8 mouse cellular contexts compared by ENCODE assay signal in the genomic region with DNA sequence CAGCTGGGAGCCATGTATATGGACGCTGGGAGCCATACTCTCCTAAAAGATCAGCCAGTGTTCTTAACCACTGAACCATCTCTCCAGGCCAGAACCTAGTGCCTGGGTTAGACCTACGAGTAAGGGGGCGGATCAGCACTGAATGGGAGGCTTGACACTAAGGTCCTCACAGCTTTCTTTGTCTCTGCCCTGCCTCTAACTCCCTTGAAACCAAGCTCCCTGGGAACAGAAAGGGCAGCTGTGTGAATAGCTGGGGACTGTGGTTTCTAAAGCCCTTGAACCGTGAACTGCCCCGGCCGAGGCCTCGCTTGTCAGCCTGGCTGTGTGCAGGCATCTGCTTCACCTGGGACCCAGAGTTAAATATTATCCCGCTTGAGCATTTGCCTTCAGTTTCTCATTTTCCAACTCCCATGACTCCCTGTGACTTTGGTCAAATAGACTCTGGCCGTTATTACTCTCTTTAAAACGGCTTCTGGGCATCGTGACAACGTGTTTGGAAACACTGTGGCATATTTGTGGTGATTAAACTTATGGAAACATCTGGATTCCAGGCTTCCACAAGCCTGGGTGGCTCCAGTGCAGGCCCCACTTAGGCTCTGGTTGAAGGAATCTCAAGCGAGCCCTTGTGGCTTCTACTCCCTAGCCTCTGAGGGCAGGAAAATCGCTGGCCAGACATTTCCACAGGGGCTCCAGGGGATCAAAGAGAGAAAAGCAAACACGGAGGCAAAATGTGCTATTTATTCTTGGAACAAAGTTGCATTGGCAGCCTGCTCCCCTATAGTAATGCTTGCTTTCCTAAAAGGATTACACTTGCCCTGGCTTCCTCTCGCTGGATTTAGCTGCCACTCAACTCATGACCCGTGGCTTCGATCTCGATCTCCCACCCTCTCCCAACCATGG. TPM values are rescaled to one million over a fixed set of nuclear protein-coding genes. Genes with fewer than 3 reads are reported as not detected.
DNase-seq lines count a peak whose midpoint lies in the region; ATAC-seq and TF ChIP-seq lines count a peak whose summit lies in the region.

No protein-coding gene starts in this region.

- peaks cover 19% of the 10 kb centered on the region for H3K4me1 ChIP-seq in forebrain, embryonic 10.5 days
- no peaks in the 10 kb centered on the region for H3K4me1 ChIP-seq in forebrain, postnatal 0 days (ENCODE audit: insufficient read depth)
- peaks cover 7% of the 10 kb centered on the region; the same call in 1 of the 2 replicates for H3K4me1 ChIP-seq in kidney, embryonic 14.5 days (ENCODE audit: control insufficient read depth, insufficient read depth, low read length)
- H3K4me1 ChIP-seq in liver, postnatal 0 days (ENCODE audit: insufficient read depth): peaks cover 7% of the 10 kb centered on the region

- TF ChIP-seq EP300 in liver, postnatal 0 days (IDR thresholded peaks at IDR 0.05; ENCODE audit: low read depth): peak; percentile 48; the same call in 1 of the 2 replicates

- H3K9ac ChIP-seq in forebrain, postnatal 0 days: no peak overlapping the region
- no peak overlapping the region for H3K9ac ChIP-seq in kidney, embryonic 14.5 days (ENCODE audit: low read depth, low read length)
- peak overlapping the region; percentile 26; the same call in 1 of the 2 replicates for H3K9ac ChIP-seq in liver, postnatal 0 days (replicated peaks)

- 34% methylated on average over 19 of the region's 19 CpGs for WGBS in forebrain, embryonic 10.5 days
- 26% methylated on average over 19 of the region's 19 CpGs for WGBS in forebrain, postnatal 0 days
- 27% methylated on average over 19 of the region's 19 CpGs for WGBS in kidney, embryonic 14.5 days
- WGBS in liver, postnatal 0 days (ENCODE audit: insufficient replicate concordance): 59% methylated on average over 19 of the region's 19 CpGs

- H3K27me3 ChIP-seq in forebrain, embryonic 10.5 days (ENCODE audit: poor library complexity, severe bottlenecking): peaks cover 35% of the 10 kb centered on the region
- H3K27me3 ChIP-seq in forebrain, postnatal 0 days (ENCODE audit: insufficient read depth, low read length): no peaks in the 10 kb centered on the region
- H3K27me3 ChIP-seq in kidney, embryonic 14.5 days (ENCODE audit: control insufficient read depth, insufficient read depth, low read length): no peaks in the 10 kb centered on the region
- H3K27me3 ChIP-seq in liver, postnatal 0 days (ENCODE audit: insufficient read depth, low read length): no peaks in the 10 kb centered on the region

- peak; percentile 47 for DNase-seq in forebrain, embryonic 10.5 days (ENCODE audit: extremely low spot score, low spot score)
- DNase-seq in forebrain, postnatal 0 days: no peak
- DNase-seq in embryo, embryonic 11 days: peak; percentile 59
- peak; percentile 53 for DNase-seq in liver, postnatal 0 days
- no peak for DNase-seq in gastrocnemius, postnatal 25 days
- DNase-seq in adrenal gland, adult (ENCODE audit: inconsistent age in 2 of 2, low spot score in 1 of 2): no peak
- DNase-seq in urinary bladder, adult 18-20 months (ENCODE audit: low spot score in 2 of 2): no peak

- TF ChIP-seq CTCF in forebrain, postnatal 0 days (IDR thresholded peaks at IDR 0.05; ENCODE audit: low read depth): no peak
- no peak for TF ChIP-seq CTCF in liver, postnatal 0 days (IDR thresholded peaks at IDR 0.05; ENCODE audit: low read depth)

- no peak for ATAC-seq in forebrain, postnatal 0 days
- ATAC-seq in kidney, embryonic 14.5 days (ENCODE audit: low FRiP score, low TSS enrichment): peak; percentile 94
- peak; percentile 92 for ATAC-seq in liver, postnatal 0 days

- no peaks in the 10 kb centered on the region for H3K36me3 ChIP-seq in forebrain, embryonic 10.5 days (replicated peaks)
- no peaks in the 10 kb centered on the region for H3K36me3 ChIP-seq in forebrain, postnatal 0 days (ENCODE audit: insufficient read depth)
- no peaks in the 10 kb centered on the region for H3K36me3 ChIP-seq in kidney, embryonic 14.5 days (ENCODE audit: control insufficient read depth, insufficient read depth, low read length)
- no peaks in the 10 kb centered on the region for H3K36me3 ChIP-seq in liver, postnatal 0 days (replicated peaks; ENCODE audit: insufficient read depth, low read length)

- H3K9me3 ChIP-seq in forebrain, embryonic 10.5 days: no peaks in the 10 kb centered on the region
- H3K9me3 ChIP-seq in forebrain, postnatal 0 days (ENCODE audit: low read length): no peaks in the 10 kb centered on the region
- no peaks in the 10 kb centered on the region for H3K9me3 ChIP-seq in kidney, embryonic 14.5 days (ENCODE audit: control insufficient read depth, low read length)
- H3K9me3 ChIP-seq in liver, postnatal 0 days (ENCODE audit: low read length): no peaks in the 10 kb centered on the region

- no peak overlapping the region for H3K4me3 ChIP-seq in forebrain, embryonic 10.5 days
- no peak overlapping the region for H3K4me3 ChIP-seq in forebrain, postnatal 0 days (ENCODE audit: low read depth, low read length)
- no peak overlapping the region for H3K4me3 ChIP-seq in kidney, embryonic 14.5 days (ENCODE audit: low read length)
- H3K4me3 ChIP-seq in liver, postnatal 0 days (ENCODE audit: low read depth, low read length): no peak overlapping the region

- H3K4me2 ChIP-seq in forebrain, postnatal 0 days (ENCODE audit: low read depth): no peak overlapping the region
- H3K4me2 ChIP-seq in kidney, embryonic 14.5 days (replicated peaks; ENCODE audit: low read depth, low read length): no peak overlapping the region
- peak overlapping the region; percentile 49 for H3K4me2 ChIP-seq in liver, postnatal 0 days (ENCODE audit: low read depth, low read length)

- peak overlapping the region; percentile 65 for H3K27ac ChIP-seq in forebrain, embryonic 10.5 days
- no peak overlapping the region for H3K27ac ChIP-seq in forebrain, postnatal 0 days (ENCODE audit: low read depth, low read length)
- peak overlapping the region; percentile 91 for H3K27ac ChIP-seq in kidney, embryonic 14.5 days (ENCODE audit: low read depth, low read length)
- H3K27ac ChIP-seq in liver, postnatal 0 days (ENCODE audit: low read depth): peak overlapping the region; percentile 92

RNA-seq across cellular contexts. Expression of gene Eva1a, which starts 11.0 kb away (rescaled TPM):
- polyA plus RNA-seq in forebrain, embryonic 10.5 days (2016; fragmentation: Nextera tagmentation; extraction: Ambion mirVana): 3.2 and 3.9 TPM in 2 replicates
- total RNA-seq in forebrain, postnatal 0 days (2014; rRNA removed): 1.3 and 1.4 TPM in 2 replicates
- polyA plus RNA-seq in forebrain, postnatal 0 days (2015; fragmentation: Nextera tagmentation; extraction: Ambion mirVana): 1.9 and 2.0 TPM in 2 replicates
- 37.3 and 45.4 TPM in 2 replicates for polyA plus RNA-seq in kidney, embryonic 14.5 days (2014; fragmentation: Nextera tagmentation; extraction: Ambion mirVana)
- polyA plus RNA-seq in liver, postnatal 0 days (2015; fragmentation: Nextera tagmentation; extraction: Ambion mirVana): 40.0 and 46.7 TPM in 2 replicates
- 1 to 10 TPM in 1 of 2 experiments, under 1 TPM in 1; 0.69 to 1.3 TPM for total RNA-seq in gastrocnemius, postnatal 25 days (2021)

Comparison
In these comparisons a context has a peak if more than half of its experiments do, and no peak if none do; other contexts are left out.
1. DNase-seq: peak in forebrain, embryonic 10.5 days (single experiment), embryo, embryonic 11 days (single experiment) and liver, postnatal 0 days (single experiment); none in forebrain, postnatal 0 days (single experiment), gastrocnemius, postnatal 25 days (single experiment), adrenal gland, adult (0 of 2) and urinary bladder, adult 18-20 months (0 of 2).